Mouse (Mus musculus) liver, embryonic 14.5 days (tissue): ENCODE results near the gene Obp2a.

Experiments used
- CTCF ChIP-seq: IDR thresholded peaks from 2 replicates; pipeline ENCODE4 v1.5.1; 2016; ENCODE audit warnings: antibody characterized with exemption, low read depth, control low read depth
- EP300 ChIP-seq: IDR thresholded peaks from 2 replicates; pipeline ENCODE4 v1.6.1; 2016; ENCODE audit warnings: antibody characterized with exemption, low read depth

DNA sequence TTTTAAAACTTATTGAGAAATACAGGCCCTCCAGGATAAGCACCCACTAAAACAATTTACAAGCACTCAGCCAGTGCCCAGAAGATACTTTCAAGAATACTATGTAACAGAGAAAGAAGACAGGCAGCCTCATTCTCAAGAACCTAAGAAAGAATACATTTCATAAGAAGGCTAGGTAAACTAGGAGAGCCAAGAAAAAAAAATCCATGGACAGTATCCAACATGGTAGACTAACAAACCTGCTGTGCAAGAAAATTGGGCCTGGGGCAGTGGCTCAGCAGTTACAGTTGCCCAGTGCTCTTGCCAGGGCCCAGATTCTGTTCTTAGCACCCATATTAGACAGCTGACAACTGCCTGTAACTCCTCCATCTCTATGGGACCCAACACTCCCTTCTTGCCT is 17.4 kb downstream of the Obp2a start:
- no peak for TF ChIP-seq CTCF
- no peak for TF ChIP-seq EP300
